Mouse (Mus musculus): ENCODE measurements around the gene Gm10409. TPM values are rescaled to one million over a fixed set of nuclear protein-coding genes. Genes with fewer than 3 reads are reported as not detected.
"Not testable (repeated sequence)": the region's sequence is repeated elsewhere in the genome, so short reads cannot be mapped to it uniquely, and the experiment has no call there.

The Gm10409 gene
- polyA plus RNA-seq (2014; fragmentation: Nextera tagmentation; extraction: Ambion mirVana) = 2.4 and 2.5 TPM in 2 replicates

DNA sequence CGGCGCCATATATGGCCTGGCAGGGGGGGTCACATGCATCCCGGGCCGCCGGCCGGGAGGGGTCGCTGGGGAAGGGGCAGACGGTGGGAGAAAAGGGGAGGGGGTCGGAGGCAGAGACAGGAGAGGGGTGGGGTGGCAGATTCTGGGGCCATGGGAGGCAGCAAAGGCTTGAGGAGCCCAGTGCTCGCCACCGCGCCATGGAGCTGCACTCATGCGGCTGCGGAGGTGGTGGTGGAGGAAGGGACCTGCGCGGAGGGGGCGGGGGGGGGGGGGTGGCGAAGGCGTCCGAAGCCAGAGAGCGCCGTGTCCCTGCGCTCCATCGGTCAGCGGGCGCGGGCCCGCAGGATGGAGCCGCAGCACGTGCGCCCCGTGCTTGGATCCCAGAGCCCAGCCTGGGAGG, at the start of gene Gm10409:
TSS of gene Gm10409 (plus strand) at position 301 of the 400 bp plus-strand sequence.
- not testable (repeated sequence) for DNase-seq (ENCODE audit: low spot score); H3K4me3 ChIP-seq (ENCODE audit: low read depth, low read length); H3K27ac ChIP-seq (replicated peaks; ENCODE audit: low read depth, low read length); H3K36me3 ChIP-seq (replicated peaks; ENCODE audit: control insufficient read depth, insufficient read depth, low read depth, low read length); H3K4me2 ChIP-seq (ENCODE audit: low read depth, low read length); H3K9me3 ChIP-seq (replicated peaks; ENCODE audit: control insufficient read depth, low read length); H3K4me1 ChIP-seq (ENCODE audit: control insufficient read depth, insufficient read depth, low read length); H3K27me3 ChIP-seq (ENCODE audit: control insufficient read depth, insufficient read depth, low read length); H3K9ac ChIP-seq (replicated peaks; ENCODE audit: low read length); ATAC-seq (replicated peaks; ENCODE audit: insufficient number of reproducible peaks, low FRiP score, low TSS enrichment, low read depth)
- no CpG with 5 or more reads among the region's 32 CpGs for WGBS

DNA sequence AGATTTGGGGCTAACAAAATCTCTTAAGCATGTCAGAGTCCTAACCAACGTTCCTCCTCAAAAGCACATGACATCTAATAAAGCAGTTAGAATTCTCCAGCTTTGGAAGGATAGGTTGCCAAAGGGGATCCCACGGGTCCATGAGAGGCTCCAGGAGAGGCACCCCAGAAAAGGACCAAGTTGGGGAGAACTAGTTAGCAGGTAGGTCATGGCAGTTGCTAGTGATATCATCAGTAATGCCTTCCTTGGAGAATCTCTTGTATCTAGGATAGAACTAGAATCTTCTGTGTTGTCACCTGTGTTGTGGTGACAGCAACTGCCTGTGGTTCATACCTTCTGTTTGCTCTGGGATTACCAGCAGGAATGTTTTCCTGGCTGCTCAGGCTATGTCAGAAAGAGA, 17.6 kb upstream of the Gm10409 start, which contains the start of gene Gm10413:
TSS of gene Gm10413 (plus strand) at position 301 of the 400 bp plus-strand sequence.
- H3K4me1 ChIP-seq (ENCODE audit: control insufficient read depth, insufficient read depth, low read length); H3K9ac ChIP-seq (replicated peaks; ENCODE audit: low read length); ATAC-seq (replicated peaks; ENCODE audit: insufficient number of reproducible peaks, low FRiP score, low TSS enrichment, low read depth); H3K36me3 ChIP-seq (replicated peaks; ENCODE audit: control insufficient read depth, insufficient read depth, low read depth, low read length); DNase-seq (ENCODE audit: low spot score); H3K27me3 ChIP-seq (ENCODE audit: control insufficient read depth, insufficient read depth, low read length); H3K4me2 ChIP-seq (ENCODE audit: low read depth, low read length); H3K4me3 ChIP-seq (ENCODE audit: low read depth, low read length); H3K27ac ChIP-seq (replicated peaks; ENCODE audit: low read depth, low read length); H3K9me3 ChIP-seq (replicated peaks; ENCODE audit: control insufficient read depth, low read length): not testable (repeated sequence)
- no CpG with 5 or more reads among the region's 2 CpGs for WGBS

DNA sequence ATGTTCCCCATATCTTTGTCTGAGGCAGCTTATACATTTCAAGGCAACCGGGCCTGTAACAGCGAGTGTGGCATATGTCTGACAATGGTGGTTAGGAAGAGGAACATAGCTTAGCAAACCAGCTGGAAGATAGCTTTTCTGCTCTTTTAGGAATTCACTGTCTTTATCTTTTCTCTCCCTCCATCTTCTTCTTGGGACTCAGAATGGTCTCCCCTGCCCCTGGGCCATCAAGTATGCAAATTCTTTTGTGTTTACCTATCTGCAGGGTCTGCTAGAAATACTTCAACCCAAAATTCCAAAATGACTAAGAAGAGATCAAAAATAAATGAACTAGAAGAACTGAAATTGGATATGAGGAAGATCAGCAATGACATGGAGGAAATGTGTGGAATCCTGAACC, 15.4 kb downstream of the Gm10409 start, which contains the start of gene Gm3005:
TSS of gene Gm3005 (plus strand) at position 301 of the 400 bp plus-strand sequence.
- no CpG with 5 or more reads among the region's 2 CpGs for WGBS
- ATAC-seq (replicated peaks; ENCODE audit: insufficient number of reproducible peaks, low FRiP score, low TSS enrichment, low read depth); H3K27me3 ChIP-seq (ENCODE audit: control insufficient read depth, insufficient read depth, low read length); H3K4me3 ChIP-seq (ENCODE audit: low read depth, low read length); H3K4me1 ChIP-seq (ENCODE audit: control insufficient read depth, insufficient read depth, low read length); H3K27ac ChIP-seq (replicated peaks; ENCODE audit: low read depth, low read length); H3K9ac ChIP-seq (replicated peaks; ENCODE audit: low read length); H3K4me2 ChIP-seq (ENCODE audit: low read depth, low read length); H3K9me3 ChIP-seq (replicated peaks; ENCODE audit: control insufficient read depth, low read length); DNase-seq (ENCODE audit: low spot score); H3K36me3 ChIP-seq (replicated peaks; ENCODE audit: control insufficient read depth, insufficient read depth, low read depth, low read length): not testable (repeated sequence)

DNA sequence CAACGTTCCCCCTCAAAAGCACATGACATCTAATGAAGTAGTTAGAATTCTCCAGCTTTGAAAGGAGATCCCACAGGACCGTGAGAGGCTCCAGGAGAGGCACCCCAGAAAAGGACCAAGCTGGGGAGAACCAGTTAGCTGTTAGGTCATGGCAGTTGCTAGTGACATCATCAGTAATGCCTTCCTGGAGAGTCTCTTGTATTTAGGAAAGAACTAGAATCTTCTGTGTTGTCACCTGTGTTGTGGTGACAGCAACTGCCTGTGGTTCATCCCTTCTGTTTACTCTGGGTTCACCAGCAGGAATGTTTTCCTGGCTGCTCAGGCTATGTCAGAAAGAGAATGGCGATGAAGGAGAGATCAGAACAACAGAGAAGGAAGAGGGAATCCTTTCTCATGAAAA, 36.7 kb downstream of the Gm10409 start, which contains the start of gene Gm10408:
TSS of gene Gm10408 (plus strand) at position 301 of the 400 bp plus-strand sequence.
- H3K9ac ChIP-seq (replicated peaks; ENCODE audit: low read length); H3K4me3 ChIP-seq (ENCODE audit: low read depth, low read length); H3K27ac ChIP-seq (replicated peaks; ENCODE audit: low read depth, low read length); ATAC-seq (replicated peaks; ENCODE audit: insufficient number of reproducible peaks, low FRiP score, low TSS enrichment, low read depth); H3K9me3 ChIP-seq (replicated peaks; ENCODE audit: control insufficient read depth, low read length); H3K4me1 ChIP-seq (ENCODE audit: control insufficient read depth, insufficient read depth, low read length); H3K27me3 ChIP-seq (ENCODE audit: control insufficient read depth, insufficient read depth, low read length); H3K36me3 ChIP-seq (replicated peaks; ENCODE audit: control insufficient read depth, insufficient read depth, low read depth, low read length); DNase-seq (ENCODE audit: low spot score); H3K4me2 ChIP-seq (ENCODE audit: low read depth, low read length): not testable (repeated sequence)
- WGBS = no CpG with 5 or more reads among the region's 3 CpGs

Other genes with a start within 250 kb of the Gm10409 start
- gene Gm5795, start 224.4 kb upstream of the Gm10409 start, polyA plus RNA-seq (2014; fragmentation: Nextera tagmentation; extraction: Ambion mirVana) = not detected in 2 replicates
- 8.3 and 10.6 TPM in 2 replicates for gene D830030K20Rik, start 204.1 kb upstream of the Gm10409 start, polyA plus RNA-seq (2014; fragmentation: Nextera tagmentation; extraction: Ambion mirVana)
- gene Gm2956, start 80.0 kb upstream of the Gm10409 start, polyA plus RNA-seq (2014; fragmentation: Nextera tagmentation; extraction: Ambion mirVana) = not detected in 2 replicates
- not detected in 2 replicates for gene Gm10413, start 17.5 kb upstream of the Gm10409 start, polyA plus RNA-seq (2014; fragmentation: Nextera tagmentation; extraction: Ambion mirVana)
- gene Gm3005, start 15.5 kb downstream of the Gm10409 start, polyA plus RNA-seq (2014; fragmentation: Nextera tagmentation; extraction: Ambion mirVana) = 0.45 and 1.6 TPM in 2 replicates
- not detected in 2 replicates for gene Gm10408, start 36.8 kb downstream of the Gm10409 start, polyA plus RNA-seq (2014; fragmentation: Nextera tagmentation; extraction: Ambion mirVana)
- not detected in 2 replicates for gene Gm3012, start 221.9 kb downstream of the Gm10409 start, polyA plus RNA-seq (2014; fragmentation: Nextera tagmentation; extraction: Ambion mirVana)
- gene Gm3020, start 239.4 kb downstream of the Gm10409 start, polyA plus RNA-seq (2014; fragmentation: Nextera tagmentation; extraction: Ambion mirVana) = 2.4 and 2.5 TPM in 2 replicates